Mouse (Mus musculus) ovary, postnatal 10 days (tissue): ENCODE data around the gene Eif6.
"Not testable (repeated sequence)": the region's sequence is repeated elsewhere in the genome, so short reads cannot be mapped to it uniquely, and the experiment has no call there.

ENCODE experiments used
- DNase-seq: peaks from one replicate; pipeline ENCODE4 v3.0.0; 2022; ENCODE audit warnings: low spot score

The Eif6 gene

DNA sequence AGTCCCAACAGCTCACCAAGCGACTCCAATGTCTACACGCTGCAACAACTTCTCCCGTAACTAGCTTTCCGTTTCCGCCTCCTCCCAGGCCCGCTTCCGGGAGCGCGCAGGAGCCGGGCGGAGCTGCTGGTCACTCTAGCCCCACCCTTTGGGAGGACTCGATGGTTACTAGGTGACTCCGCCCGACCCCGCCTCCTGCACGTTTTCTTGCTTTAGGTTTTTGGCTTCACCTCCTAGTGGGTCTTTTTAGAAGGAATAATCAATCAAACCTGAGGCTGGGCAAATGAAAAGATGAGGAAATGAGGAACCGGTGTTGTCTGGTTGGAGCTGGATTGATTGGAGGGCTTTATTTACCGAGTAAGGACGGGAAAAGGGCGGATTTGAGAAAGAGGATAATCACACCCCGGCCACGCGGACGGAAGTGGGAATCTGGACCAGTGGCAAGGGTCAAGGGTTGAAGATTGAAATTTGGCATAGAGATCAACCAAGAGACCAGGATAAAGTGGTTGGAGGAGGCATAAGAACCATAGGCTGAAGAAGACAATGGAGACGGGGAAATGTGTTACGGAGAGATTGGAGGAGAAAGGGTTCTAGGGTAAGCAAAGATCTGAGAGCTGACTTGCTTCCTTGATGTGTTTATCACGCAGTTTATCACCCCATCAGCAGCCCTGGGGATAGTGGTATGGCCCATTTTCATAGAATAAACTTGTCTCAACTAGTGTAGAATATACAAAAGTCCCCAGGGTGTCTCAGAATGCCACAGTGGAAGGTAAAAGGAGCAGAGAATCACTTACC is at the start of gene Eif6:
Eif6 (minus strand) TSS at position 296 of the 795 bp plus-strand sequence.
- DNase-seq: peak; percentile 46

DNA sequence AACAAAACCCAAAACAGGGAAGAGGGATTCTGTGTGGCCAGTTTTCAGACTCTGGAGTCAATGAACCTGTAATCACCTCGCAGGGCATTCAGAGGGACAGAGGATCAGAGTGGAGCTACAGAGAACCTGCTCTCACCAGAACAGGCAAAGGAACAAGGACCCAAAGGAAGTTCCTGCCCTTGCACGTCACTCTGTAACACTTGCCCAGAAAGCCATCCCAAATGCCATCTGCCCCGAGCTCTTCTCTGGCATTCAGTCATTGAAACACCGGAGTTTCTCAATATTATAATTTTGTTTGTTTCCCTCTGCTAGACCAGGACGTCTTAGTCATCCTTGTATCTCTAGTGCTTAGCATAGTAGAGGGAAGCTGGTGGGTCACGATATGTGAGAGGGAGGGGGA is 46.9 kb upstream of the Eif6 start:
- no peak for DNase-seq

DNA sequence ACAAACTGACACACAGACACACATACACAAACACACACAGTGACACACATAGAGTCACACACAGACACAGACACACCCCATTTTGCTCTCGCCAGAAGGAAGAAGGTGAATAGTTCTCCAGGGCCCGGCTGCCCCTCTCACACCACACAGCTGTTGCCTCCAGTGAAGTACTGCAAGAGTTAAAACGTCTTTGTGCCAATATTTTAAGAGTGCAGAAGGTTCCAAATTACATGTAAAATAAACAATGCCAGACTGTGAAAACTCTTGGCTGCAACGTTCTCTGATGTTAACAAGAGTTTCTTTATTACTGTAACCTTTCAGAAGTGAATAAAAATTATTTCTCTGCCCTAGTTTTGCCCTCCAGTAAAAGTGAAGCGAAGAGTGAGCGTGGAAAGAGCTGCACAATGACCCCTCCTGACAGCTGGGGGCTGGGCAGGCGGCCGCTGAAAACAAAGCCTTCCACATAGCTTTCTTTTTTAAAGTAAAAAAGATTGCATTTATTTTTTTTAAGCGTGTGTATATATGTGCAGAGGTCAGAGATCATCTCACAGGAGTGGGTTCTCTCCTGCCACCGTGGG is 46.3 kb upstream of the Eif6 start:
- no peak for DNase-seq

DNA sequence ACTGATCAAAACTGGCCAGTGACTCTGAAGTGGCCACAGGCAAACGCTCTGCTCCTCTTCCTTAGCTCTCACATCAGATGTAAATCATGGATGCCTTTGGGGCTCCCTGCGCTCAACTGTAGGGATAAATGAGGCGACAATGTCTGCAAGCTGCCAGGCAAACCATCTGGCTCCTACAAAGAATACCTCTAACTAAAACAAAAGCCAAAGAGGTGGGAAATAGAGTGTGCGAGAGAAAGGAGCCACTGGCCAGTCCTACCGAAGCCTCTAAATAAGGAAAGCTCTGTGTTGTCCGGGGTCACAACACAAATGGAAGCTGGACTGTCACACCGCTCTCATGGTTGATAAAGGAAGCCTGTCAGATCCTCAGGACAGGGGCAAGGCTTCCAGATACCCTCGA is 45.8 kb upstream of the Eif6 start:
- no peak for DNase-seq

DNA sequence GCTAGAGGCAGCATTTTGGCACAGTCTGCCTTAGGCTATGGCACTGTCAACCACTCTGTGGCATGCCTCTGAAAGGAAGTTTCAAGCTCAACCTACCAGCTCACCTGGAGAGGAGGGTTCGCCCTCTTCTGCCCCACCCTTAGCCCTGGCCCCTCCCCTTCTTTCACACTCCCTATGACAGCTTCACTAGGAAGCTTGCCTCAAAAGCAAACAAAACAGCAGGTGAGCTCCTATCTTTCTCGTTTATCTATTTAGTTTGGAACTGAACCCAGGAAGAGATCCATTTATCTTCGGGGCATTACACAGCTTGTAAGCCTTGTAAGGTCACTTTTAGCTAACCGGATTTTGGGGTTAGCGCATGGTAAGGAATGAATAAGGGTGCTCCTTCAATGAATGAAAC is 43.0 kb upstream of the Eif6 start:
- DNase-seq: no peak

DNA sequence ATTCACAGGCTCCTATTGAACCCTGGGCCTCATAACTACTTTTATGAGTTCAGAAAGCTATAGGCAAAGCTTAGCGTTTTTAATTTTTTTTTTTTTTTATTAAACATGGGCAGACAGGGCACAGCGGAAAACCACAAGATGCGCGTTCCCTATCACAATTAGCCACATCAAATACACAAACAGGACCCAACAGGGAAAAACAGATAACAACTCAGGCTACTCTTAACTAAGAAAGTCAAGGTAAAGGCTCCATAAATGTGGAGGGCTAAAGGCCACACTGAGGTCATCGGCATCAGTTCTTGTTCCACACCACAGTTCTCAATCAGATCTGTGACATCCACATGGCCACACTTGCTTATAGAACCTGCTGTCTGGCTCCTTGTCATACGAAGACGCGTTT is 41.6 kb upstream of the Eif6 start:
- DNase-seq: no peak

DNA sequence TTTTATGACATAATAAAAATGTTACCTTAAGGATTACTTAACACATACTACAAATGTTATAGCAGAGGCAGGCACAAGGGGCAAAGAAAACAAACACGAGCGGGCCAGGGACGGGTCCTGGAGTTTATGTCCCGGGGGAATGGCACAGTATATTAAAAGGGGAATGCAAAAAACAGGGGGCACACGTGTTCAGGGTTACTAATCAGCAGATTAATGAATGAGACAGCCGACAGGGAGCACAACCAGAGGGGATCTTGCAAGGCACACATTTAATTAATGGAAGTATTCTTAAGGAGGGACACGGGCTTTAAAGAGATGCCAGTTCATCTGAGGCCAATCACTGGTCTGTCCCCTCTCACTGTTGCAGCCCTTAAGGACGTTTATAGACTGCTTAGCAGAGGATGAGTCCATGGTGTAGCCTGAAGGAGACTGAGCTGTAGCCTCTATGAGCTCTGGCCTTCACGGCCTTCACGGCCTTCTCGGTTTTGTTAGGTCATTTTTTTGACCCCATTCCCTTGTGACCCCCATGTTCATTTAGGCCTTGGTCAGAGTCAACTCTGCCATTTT is 36.7 kb upstream of the Eif6 start:
- no peak for DNase-seq

DNA sequence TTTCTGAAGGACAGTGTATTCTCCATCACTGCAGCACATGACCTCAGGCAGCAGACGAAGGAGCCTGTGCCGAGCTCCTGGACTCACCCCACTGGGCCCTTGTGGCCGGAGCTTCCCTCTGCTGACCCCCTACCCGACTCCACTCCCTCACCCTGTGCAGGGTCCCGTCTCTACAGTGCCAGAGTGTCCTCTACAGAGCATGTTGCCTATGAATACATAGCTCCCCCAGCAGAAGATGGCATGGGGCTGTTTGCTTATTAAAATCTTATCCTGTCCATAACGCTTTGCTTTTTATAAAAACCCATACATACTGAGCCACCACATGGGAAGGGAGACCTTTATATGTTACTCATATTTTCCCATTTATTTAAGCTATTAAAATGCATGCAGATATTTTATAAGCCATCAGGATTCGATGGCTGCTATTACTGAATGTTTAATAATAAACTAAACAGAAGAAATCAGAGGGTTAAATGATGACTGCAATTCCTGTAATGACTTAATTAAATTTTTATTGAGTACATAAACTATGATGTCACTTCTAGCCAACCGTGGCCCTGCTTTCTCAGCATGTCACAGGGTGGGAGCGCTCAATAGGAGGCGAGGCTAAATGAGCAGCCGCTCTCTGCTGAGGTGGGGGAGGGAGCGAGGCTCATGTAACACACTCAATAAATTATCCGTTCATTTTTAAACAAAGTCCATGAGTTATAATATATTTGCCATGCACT is 36.0 kb upstream of the Eif6 start:
- DNase-seq: no peak

DNA sequence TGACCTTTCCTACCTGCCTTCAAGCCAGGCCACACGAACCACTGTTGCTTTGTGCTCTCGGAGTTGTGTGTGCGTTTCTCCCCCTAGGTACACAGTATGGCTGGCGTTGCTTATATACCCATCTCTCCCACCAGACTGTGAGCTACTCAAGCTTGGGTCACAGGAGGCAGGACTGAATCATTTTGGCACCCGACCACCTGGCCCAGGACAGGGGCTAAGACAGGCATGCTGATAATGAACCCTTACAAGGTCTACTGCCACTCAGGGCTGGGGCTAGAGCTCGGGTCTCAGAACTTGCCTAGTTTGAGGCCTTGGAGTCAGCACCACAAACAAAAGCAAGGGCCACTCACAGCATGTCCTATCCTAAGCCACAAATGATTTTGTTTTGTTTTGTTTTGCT is 34.9 kb upstream of the Eif6 start:
- DNase-seq: no peak

DNA sequence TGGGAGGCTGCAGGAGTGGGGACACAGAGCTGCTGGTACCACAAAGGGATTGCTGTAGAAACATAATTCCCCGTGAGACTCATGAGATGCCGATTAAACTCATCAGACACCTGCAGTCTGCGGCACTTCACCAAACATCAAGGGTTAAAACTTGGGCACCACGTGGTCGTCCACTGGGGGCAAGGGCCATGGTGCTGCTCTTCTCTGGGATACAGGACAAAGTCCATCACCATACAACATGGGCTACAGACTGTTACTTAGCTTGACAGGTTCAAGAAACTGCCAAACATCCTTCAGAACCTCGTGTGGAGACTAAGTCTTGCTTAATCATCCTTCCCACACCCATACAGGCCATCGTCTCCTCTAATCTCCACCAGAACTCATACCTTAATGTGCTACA is 33.4 kb upstream of the Eif6 start:
- no peak for DNase-seq

DNA sequence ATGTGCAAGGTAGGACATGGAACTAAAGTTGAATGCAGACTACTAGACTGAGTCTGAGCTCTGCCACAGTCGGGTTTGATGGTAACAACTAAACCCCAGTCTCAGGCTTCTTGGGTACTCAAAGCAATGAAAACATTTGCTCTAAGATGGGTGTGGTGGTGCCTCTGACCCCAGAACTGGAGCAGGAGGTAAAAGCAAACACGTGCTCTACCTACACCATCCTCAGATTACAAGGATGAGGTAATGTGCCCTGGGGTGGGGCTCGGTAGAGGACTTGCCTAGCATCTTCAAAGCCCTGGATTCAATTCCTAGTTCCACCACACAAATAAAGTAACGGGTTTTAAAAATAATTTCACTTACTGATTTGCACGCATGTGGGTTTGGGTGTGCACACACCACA is 25.8 kb upstream of the Eif6 start:
- no peak for DNase-seq

DNA sequence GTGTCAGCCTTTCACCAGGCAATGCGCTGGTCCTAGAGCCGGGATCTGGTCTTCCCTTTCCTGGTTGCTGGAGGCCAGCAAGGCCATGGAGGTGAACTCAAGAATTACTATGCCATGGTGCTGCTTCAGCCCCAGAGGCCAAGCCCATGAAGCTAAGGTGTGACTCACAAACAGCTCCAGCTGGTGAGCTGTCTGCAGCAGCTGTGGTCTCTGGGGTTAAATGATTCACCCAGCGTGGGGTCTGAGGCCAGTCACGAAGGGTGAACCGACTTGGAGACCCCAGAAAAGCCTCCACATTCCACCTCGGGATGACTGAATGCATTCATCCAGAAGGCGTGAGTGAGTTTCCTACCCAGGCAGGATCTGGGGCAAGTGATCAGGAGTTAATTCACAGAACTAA is 23.4 kb upstream of the Eif6 start:
- DNase-seq: no peak

DNA sequence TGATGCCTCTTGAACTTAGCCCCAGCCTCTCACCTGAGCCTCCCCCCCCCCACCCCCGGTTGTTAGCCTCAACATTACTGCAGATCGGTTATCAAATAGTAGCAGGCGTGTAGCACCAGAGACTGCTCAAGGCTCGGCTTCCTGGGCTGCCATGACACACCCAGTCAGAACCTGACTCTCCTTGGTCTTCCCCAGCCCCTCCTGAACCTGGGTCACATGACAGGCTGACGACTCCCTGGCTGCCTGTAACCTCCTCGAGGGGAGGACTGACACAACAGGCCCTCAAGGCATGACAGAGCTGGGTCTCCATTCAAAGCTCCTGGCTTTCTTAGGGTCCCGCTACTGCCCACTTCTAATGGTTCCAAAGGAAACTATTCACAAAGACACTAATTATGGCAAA is 22.7 kb upstream of the Eif6 start:
- no peak for DNase-seq

DNA sequence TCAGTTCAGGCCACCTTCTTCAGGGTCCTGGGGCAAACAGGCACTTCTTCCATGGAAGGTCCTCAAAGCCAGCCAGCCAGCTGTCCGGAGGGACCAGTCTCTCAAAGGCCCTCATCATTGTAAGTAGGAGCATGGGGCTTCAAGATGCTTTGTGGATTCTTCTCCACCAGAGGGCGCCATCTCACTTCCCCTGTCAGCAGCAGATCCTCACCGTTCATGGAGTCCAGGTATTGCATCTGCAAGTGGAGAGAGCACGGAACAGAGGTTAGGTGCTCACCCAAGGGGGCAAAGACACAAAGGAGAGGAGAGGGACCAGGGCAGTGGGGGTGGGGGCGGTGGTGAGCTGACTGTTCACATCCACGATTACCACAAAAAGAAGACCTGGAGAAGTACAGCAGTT is 21.6 kb upstream of the Eif6 start:
- peak; percentile 62 for DNase-seq

DNA sequence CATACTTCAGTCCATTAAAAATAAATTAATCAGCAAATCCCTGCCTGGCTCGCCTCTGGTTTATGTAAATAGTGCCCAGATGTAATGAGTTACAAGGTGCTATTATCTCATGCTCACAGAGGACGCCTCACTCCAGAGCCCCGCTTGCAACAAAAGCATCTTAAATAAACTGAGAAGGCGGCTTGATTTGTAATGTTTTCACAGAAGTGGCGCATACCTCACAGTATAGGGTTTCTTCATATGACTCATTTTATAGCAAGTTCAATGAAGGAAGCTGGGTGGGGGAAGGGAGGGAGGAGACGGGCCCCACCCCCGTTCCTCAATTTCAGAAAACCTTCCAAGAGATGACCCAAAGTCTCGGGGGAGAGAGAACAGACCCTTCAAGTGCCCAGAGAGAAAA is 20.2 kb upstream of the Eif6 start:
- DNase-seq: no peak

DNA sequence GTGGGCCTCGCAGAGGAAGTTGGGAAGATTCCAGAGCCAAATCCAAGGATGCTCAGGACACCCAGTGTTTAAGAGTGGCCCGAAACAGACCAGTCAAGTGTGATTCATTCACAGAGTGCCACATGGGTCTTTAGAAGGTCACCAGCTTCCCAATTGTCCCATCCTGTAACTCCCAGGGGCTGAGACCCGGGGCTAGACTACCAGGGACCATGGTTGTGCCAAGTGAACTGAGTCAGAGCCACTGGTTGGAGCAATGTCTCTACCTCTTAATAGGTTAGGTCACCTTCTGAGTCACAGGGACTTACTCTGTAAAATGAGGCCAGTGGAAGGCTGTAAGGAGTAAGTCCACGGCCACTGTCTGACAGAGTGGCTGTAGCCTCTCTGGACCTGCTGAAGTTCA is 12.2 kb upstream of the Eif6 start:
- no peak for DNase-seq

DNA sequence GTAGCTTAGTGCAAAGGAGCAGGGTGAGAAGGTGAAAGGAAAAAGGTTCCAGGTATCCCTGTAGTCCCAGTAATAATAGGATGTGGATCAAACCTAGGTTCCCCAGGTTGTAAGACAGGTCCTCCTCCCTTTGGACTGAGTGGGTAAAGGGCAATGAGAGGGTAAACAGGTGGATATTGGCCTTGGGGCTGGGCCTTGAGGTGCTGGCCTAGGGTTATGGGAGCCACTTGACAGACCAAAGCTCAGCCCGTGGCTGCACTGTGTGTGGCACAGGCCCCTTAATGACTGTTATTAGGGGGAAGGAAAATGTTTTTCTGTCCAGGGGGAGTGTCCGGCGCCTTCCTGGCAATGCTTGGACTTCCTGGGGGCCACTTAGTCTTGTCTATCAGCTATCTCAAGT is 11.2 kb upstream of the Eif6 start:
- no peak for DNase-seq

DNA sequence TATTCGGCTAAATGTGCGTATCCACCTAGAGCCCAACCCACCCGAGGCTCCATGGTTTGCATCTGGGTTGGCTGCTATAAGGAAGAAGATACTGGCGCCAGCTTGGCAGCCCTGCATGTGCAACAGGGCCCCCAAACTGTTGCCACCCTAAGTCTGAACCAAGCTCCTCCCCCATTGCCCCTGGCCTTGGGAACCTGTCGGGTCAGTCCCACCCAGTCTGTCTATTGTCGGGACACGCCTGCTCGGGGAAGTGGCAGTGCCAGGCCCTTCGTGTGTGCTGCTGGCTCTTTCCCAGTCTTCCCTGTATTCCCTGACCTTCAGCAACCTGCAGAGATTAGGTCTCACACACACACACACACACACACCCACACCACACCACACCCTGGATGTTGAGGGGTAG is 8.0 kb upstream of the Eif6 start, which contains the start of gene Fam83c:
Fam83c (minus strand) TSS at position 123 of the 400 bp plus-strand sequence.
- no peak for DNase-seq

DNA sequence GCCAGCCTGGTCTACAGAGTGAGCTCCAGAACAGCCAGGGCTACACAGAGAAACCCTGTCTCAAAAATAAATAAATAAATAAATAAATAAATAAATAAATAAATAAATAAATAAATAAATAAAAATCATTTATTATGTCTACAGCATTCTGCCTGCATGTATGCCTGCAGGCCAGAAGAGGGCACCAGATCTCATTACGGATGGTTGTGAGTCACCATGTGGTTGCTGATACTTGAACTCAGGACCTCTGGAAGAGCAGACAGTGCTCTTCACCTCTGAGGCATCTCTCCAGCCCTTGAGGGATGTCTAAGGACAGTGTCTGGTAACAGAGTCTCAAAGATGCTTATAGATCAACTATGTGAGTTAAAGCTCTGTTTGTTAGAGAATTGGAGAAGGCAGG is 5.4 kb upstream of the Eif6 start:
- DNase-seq: not testable (repeated sequence)

DNA sequence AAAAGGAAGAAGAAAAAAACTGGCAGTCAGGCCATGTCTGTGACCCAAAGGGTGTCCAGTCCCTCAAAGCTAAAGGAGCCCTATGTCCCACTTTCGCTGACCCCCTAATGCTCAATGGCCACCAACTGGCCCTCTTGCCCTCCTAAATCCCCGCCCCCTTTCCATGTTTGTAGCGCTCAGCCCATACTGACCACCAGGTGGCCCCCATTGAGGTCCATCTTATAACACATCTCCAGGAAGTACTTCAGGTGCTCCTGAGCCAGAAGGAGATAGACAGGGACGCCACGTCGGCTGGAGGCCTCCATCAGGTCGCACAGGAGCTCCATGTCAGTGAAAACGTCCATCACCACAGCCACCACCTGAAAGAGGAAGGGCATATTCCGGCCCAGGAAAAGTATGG is 4.6 kb upstream of the Eif6 start:
- no peak for DNase-seq

DNA sequence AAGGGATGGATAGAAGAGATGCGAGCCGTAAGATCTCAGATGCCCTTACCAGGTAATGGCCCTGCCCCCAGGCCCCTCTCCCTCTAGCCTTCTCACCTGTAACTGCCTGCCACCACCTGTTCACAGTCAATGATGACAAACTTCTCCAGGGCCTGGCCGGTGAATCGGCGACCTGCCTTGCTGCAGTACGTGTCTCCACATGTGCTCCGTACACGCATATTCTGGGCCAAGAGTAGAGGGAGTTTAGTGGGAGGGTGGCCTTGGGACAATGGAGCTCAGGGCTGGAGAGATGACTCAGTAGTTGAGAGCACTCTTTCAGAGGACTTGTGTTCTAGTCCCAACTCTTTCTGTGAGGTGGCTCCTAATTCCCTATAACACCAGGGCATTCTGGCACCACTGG is 4.1 kb upstream of the Eif6 start:
- DNase-seq: no peak

DNA sequence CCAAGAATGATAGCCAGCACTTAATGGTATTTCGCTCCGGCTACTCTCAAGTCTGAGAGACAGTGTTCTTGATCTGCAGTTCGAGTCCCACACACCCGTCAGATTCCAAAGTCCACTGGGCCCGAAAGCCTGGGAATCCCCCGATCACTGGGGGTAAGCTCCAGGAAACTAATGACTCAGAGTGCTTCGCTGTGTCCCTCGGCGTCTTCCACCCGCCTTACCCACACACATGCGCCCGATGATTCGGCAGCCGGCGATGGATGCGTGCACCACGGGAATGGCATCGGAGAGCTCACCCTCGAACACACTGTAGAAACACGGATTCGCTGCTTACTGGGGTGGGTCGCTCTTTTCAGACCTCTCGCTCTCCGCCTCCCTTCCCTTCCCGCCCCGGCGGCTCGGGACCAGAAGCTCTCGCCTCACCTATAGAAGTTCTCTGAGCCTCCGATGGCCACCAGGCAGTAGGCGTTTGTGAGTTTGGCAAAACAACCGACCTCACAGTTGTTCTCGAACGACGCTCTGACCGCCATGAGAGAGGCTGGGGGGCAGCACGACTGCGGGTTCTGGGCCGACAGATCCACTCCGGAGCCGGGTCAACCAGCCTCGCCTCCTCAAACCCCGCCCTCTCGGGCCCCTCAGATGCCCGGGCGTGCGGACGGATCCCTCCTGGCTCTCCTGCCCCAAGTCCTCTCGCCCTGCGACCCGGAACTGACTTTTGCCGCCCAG is 658 bp downstream of the Eif6 start:
- no peak for DNase-seq
